Mouse (Mus musculus) heart, postnatal 0 days (tissue): ENCODE measurements around the gene Gm17482.

Experiments
- CTCF ChIP-seq: IDR thresholded peaks from 2 replicates; pipeline ENCODE4 v1.5.1; 2016; ENCODE audit warnings: antibody characterized with exemption, control low read depth, low read depth
- EP300 ChIP-seq: IDR thresholded peaks from 2 replicates; pipeline ENCODE4 v1.6.1; 2016; ENCODE audit warnings: antibody characterized with exemption, low read depth

DNA sequence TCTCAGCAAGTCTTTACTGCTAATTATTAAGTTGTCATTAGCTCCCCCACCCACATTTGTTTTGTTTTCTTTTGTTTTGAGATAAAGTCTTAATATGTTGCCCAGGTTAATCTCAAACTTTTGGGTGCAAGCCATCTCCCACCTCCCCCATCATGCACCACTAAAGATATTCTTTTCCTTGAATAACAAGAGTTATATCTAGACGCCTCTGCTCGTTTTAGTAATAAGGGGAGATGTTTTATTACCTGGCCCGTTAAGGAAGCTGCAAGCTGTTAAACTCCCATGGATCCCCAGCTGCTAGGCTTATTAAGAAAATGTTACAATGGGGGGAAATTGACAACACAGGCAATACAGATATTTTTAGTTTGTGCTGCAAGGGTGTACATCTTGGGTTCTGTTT lies 3.4 kb downstream of the Gm17482 start:
- TF ChIP-seq CTCF (no peak), EP300 (no peak)
